Mouse (Mus musculus) liver, embryonic 18 days (tissue): ENCODE results near the gene Gstm5. TPM values are rescaled to one million over a fixed set of nuclear protein-coding genes. Genes with fewer than 3 reads are reported as not detected.

Experiments
- polyA plus RNA-seq: library from polyadenylated mRNA; depleted of rRNA; stranded (reverse); fragments of >200 nt; gene quantifications from 2 replicates; pipeline ENCODE4 v1.2.3, GENCODE M21; 2012; rRNA removed

Gstm5 gene
- polyA plus RNA-seq = 90.3 and 108 TPM in 2 replicates

DNA sequence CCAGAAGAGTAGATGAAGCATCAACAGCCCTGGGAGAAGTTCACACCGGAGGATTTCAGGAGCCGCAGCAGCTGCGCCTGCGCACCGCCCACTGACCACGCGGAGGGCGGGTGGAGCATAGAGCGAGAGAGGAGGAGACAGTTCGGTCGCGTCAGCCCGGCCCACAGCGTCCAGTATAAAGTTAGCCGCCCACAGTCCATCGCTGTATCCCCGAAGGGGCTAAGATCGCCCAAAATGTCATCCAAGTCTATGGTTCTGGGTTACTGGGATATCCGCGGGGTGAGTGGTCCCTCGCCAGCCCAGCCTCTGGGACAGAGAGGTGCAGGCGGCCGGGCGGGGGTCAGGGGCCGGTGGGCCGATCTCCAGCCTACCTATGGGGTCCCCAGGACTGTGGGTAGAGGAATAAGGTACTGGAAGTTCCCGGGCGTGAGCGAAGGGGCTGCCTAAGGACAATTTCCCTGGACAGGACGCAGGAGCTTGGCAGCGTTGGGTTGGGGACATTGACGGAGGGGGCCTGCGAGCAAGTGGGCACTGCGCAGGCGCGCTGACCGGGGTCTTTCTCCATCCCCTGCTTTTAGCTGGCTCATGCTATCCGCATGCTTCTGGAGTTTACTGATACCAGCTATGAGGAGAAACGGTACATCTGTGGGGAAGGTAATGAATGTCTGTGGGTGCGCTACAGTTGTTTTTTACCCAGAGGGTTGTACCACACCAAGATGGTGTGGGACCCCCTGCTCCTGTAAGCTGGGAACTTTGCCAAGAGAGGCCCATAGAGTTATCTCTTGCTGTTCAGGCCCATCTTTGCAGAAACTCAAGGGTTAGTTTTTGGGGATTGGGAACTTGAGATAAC, at the start of gene Gstm5:
Gene Gstm5 (plus strand): TSS at position 102 of the 850 bp plus-strand sequence.

GRCm38 (mm10) chr3:107877005-107877404, 18.6 kb upstream of the Gstm5 start, which contains the start of gene Eps8l3:
Gene Eps8l3, plus strand, starts transcription at chr3:107877229.

DNA sequence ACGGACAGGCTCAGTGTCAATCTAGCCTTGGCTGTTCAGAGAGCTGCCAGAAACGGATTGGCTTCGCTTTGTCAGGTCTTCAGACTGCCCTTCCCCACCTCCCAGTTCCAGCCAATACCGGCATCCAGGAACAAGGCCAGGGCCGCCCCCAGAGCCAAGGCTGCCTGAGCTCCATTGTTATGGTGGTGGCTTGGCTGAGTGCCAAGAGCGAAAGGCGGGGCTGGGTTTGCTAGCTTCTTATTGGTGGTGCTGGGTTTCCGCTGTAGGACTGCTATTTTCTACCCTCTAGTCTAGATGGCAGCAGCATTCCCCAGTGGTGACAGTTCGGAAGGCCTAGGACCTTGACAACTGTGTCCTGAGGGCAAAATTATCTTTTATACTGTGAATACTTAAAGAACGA, 36.0 kb downstream of the Gstm5 start, which contains the start of gene Gstm7:
Gene Gstm7 (minus strand): TSS at position 148 of the 400 bp plus-strand sequence.

GRCm38 (mm10) chr3:107943239-107943990, 47.8 kb downstream of the Gstm5 start, which contains the start of gene Gstm6:
Gene Gstm6, minus strand, starts transcription at chr3:107943749.

Other genes starting within 250 kb of the Gstm5 start
- gene Ahcyl1, start 199.3 kb upstream of the Gstm5 start, polyA plus RNA-seq = 34.1 and 38.5 TPM in 2 replicates
- 5.3 and 6.5 TPM in 2 replicates for gene Csf1, start 135.4 kb upstream of the Gstm5 start, polyA plus RNA-seq
- 0.01 and 0.25 TPM in 2 replicates for gene Eps8l3, start 18.6 kb upstream of the Gstm5 start, polyA plus RNA-seq
- 77.7 and 99.4 TPM in 2 replicates for gene Gstm7, start 36.0 kb downstream of the Gstm5 start, polyA plus RNA-seq
- gene Gstm6, start 47.9 kb downstream of the Gstm5 start, polyA plus RNA-seq = 12.9 and 18.0 TPM in 2 replicates
- 1.7 and 3.1 TPM in 2 replicates for gene Gstm3, start 73.5 kb downstream of the Gstm5 start, polyA plus RNA-seq
- 13.2 and 19.6 TPM in 2 replicates for gene Gstm2, start 90.6 kb downstream of the Gstm5 start, polyA plus RNA-seq
- 165 and 175 TPM in 2 replicates for gene Gstm1, start 122.2 kb downstream of the Gstm5 start, polyA plus RNA-seq
- 11.0 and 14.0 TPM in 2 replicates for gene Gstm4, start 149.1 kb downstream of the Gstm5 start, polyA plus RNA-seq
- gene Ampd2, start 190.8 kb downstream of the Gstm5 start, polyA plus RNA-seq = 41.3 and 56.1 TPM in 2 replicates
- gene Gnat2, start 197.0 kb downstream of the Gstm5 start, polyA plus RNA-seq = 1.5 and 1.9 TPM in 2 replicates